Mouse (Mus musculus): ENCODE measurements at regions not wholly inside any gene's neighbourhood (a gene's known extent, or its start where the extent isn't known, plus 50 kb on each side); places are given as distances from the start of the nearest gene placed in this dataset.

DNA sequence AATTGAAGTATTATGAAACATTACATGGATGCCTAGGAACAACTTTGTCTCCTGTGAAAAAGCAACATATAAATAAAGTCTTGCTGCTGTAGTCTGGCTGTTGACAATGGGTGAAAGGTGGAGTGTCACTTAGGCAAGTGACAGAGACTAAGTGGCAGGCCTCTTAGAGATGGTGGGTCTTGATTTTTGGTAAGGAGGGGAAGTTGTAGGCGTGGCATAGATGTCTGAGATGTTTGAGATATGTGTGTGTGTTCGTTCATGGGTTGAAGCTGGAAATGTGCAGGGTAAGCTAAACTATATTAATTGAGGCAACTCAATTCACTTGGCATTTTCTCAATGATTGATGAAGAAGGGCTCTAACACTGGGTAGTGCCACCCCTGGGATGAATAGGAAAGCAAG, 90.7 kb upstream of the Rasgrp1 start:
- TF ChIP-seq POLR2A (IDR thresholded peaks at IDR 0.05; ENCODE audit: low read depth, low read length): no peak
- TF ChIP-seq CTCF (IDR thresholded peaks at IDR 0.05; ENCODE audit: extremely low read depth, insufficient read length, insufficient replicate concordance, low read depth, low read length): no peak
- Histone ChIP-seq H3K4me3 (ENCODE audit: low read depth, low read length) (no peak overlapping the region), H3K27me3 (ENCODE audit: control insufficient read depth, insufficient read depth, low read length) (no peaks in the 10 kb centered on the region), H3K27ac (ENCODE audit: insufficient read depth, low read depth, low read length) (no peak overlapping the region), H3K4me1 (ENCODE audit: control insufficient read depth, insufficient read depth, insufficient read length, low read length) (no peaks in the 10 kb centered on the region), H3K36me3 (ENCODE audit: control insufficient read depth, insufficient read depth, low read length) (no peaks in the 10 kb centered on the region)
- 45% methylated on average over 2 of the region's 2 CpGs for WGBS

DNA sequence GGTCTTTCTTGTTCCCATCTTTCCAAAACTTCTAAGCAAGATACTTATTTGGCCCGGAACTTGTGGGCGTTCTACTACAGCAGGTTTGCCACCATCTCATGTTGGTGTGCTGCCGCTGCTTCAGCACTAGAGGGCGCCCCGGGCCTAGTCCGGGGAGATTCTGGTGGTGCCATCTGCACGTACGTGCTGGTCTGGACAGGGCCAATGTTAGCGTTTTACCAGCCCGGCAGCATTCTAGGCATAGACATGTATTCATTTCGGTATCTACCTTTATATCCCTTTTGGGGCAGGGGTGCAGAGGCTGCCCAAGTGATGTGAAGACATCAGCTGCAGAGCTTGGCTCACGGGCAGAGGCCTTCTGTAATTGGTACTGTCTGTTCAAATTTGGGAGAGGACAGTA, 95.3 kb upstream of the Rasgrp1 start:
- TF ChIP-seq POLR2A (IDR thresholded peaks at IDR 0.05; ENCODE audit: low read depth, low read length) (no peak), CTCF (IDR thresholded peaks at IDR 0.05; ENCODE audit: extremely low read depth, insufficient read length, insufficient replicate concordance, low read depth, low read length) (no peak)
- no peak overlapping the region for H3K4me3 ChIP-seq (ENCODE audit: low read depth, low read length)
- WGBS: 84% methylated on average over 12 of the region's 12 CpGs
- 0 out of 2 replicates have a peak overlapping the region, but pooled peaks have one; percentile 22 for H3K27ac ChIP-seq (ENCODE audit: insufficient read depth, low read depth, low read length)
- no peaks in the 10 kb centered on the region for H3K36me3 ChIP-seq (ENCODE audit: control insufficient read depth, insufficient read depth, low read length)
- no peaks in the 10 kb centered on the region for H3K4me1 ChIP-seq (ENCODE audit: control insufficient read depth, insufficient read depth, insufficient read length, low read length)
- H3K27me3 ChIP-seq (ENCODE audit: control insufficient read depth, insufficient read depth, low read length): no peaks in the 10 kb centered on the region

DNA sequence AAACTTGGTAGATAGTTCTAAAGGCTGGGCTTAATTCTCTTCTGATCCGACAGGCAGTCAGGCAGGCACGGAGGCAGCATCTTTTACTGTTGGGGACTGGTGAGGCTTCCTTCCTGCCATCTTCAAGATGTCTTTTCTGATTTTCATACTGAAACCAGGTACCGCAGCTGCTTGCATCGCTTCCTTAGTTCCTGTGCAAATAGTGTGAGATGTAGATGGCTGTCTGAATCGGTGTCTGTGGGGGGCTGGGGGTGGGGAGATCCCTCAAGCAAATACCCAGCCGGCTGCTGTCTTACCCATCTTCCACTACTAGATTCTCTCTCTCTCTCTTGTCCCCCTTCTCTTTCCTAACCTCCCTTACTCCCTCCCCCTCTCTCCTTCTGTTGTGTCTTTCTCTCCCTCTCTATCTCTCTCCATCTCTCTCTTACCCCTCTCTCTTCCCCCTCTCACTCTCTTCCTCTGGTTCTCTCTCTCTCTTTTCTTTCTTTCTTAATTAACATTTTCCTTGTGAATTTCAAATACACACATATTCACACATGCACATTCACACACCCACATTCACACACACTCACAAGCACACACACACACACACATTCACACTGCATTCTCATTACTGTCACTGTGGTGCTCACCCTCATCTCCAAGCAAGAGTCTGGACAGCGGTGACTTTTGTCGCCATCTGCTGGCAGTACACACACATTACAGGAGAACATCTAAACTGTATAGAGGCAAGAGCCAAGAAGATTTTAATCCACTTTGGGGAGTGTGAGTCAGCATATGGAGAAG, 96.0 kb upstream of the Rasgrp1 start:
- Histone ChIP-seq H3K4me3 (ENCODE audit: low read depth, low read length) (no peak overlapping the region), H3K4me1 (ENCODE audit: control insufficient read depth, insufficient read depth, insufficient read length, low read length) (no peaks in the 10 kb centered on the region), H3K27me3 (ENCODE audit: control insufficient read depth, insufficient read depth, low read length) (no peaks in the 10 kb centered on the region), H3K27ac (ENCODE audit: insufficient read depth, low read depth, low read length) (0 out of 2 replicates have a peak overlapping the region, but pooled peaks have one; percentile 22), H3K36me3 (ENCODE audit: control insufficient read depth, insufficient read depth, low read length) (no peaks in the 10 kb centered on the region)
- TF ChIP-seq CTCF (IDR thresholded peaks at IDR 0.05; ENCODE audit: extremely low read depth, insufficient read length, insufficient replicate concordance, low read depth, low read length) (peak; percentile 72; the same call in 1 of the 2 replicates), POLR2A (IDR thresholded peaks at IDR 0.05; ENCODE audit: low read depth, low read length) (no peak)
- WGBS: 52% methylated on average over 8 of the region's 8 CpGs

DNA sequence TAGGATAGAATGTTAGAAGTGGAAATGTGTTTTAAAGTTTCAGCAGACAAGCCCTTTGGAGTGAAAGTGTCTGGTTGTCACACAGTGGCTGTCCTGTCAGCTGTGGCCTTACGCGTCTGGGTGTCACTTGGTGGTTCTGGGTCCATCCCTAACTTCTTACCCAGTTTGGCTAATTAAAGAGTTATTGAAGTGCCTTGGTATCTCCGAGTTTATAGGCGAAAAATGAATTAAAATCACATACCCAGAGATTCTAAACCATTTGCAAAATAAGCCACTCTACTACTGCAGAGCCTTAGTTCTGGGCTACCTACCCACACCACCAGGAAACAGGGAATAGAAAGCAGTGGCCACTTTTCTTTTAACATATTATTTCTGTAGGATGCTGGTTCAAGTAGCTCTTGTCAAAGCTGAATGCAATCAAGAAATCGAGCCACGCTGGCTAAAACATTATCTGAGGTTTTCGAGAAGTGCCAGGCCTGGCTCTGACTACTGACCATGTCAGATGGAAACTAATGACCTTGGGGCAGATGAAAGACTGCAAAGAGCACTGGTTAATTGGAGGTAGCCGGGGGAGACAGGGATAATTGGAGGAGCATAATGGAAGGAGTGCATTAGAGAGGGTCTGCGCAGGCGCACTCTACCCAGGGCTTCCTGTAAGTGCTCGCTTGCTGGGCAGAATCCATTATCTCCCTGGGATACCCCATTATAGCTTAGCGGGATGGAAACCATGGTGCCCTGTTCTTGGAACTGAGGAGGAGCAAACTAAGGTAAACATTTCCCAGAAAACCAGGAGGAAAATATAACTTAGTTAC, 96.8 kb upstream of the Rasgrp1 start:
- no peak overlapping the region for H3K27ac ChIP-seq (ENCODE audit: insufficient read depth, low read depth, low read length)
- H3K4me1 ChIP-seq (ENCODE audit: control insufficient read depth, insufficient read depth, insufficient read length, low read length): no peaks in the 10 kb centered on the region
- 73% methylated on average over 12 of the region's 12 CpGs for WGBS
- no peak overlapping the region for H3K4me3 ChIP-seq (ENCODE audit: low read depth, low read length)
- TF ChIP-seq CTCF (IDR thresholded peaks at IDR 0.05; ENCODE audit: extremely low read depth, insufficient read length, insufficient replicate concordance, low read depth, low read length): no peak
- no peaks in the 10 kb centered on the region for H3K27me3 ChIP-seq (ENCODE audit: control insufficient read depth, insufficient read depth, low read length)
- no peaks in the 10 kb centered on the region for H3K36me3 ChIP-seq (ENCODE audit: control insufficient read depth, insufficient read depth, low read length)

DNA sequence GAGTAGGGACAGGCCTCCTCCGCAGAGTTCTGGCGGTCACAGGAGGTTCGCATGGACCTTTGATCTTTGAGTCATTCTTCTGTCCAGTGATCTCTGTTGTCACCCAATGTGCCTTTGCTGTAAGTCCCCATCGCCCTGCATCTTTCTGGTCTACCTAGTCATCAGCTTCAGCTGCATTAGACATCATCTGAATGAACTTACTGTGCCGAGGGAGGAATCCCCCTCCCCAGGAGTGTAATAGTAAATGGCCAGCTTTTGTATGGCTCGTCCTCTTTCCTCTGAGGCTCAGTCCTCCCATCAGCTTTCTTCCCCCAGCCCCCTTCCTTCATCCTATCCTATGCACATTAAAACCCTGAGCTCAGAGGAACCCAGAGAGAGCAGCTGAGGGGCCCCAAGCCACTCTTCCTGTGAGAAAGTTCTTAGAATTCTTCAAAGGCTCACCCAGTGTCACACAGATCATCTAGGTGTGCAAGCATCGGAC, 98.0 kb upstream of the Rasgrp1 start:
- WGBS: 68% methylated on average over 7 of the region's 7 CpGs
- no peaks in the 10 kb centered on the region for H3K27me3 ChIP-seq (ENCODE audit: control insufficient read depth, insufficient read depth, low read length)
- H3K27ac ChIP-seq (ENCODE audit: insufficient read depth, low read depth, low read length): no peak overlapping the region
- no peak for TF ChIP-seq CTCF (IDR thresholded peaks at IDR 0.05; ENCODE audit: extremely low read depth, insufficient read length, insufficient replicate concordance, low read depth, low read length)
- TF ChIP-seq POLR2A (IDR thresholded peaks at IDR 0.05; ENCODE audit: low read depth, low read length): no peak
- H3K4me3 ChIP-seq (ENCODE audit: low read depth, low read length): no peak overlapping the region
- no peaks in the 10 kb centered on the region for H3K36me3 ChIP-seq (ENCODE audit: control insufficient read depth, insufficient read depth, low read length)
- no peaks in the 10 kb centered on the region for H3K4me1 ChIP-seq (ENCODE audit: control insufficient read depth, insufficient read depth, insufficient read length, low read length)

DNA sequence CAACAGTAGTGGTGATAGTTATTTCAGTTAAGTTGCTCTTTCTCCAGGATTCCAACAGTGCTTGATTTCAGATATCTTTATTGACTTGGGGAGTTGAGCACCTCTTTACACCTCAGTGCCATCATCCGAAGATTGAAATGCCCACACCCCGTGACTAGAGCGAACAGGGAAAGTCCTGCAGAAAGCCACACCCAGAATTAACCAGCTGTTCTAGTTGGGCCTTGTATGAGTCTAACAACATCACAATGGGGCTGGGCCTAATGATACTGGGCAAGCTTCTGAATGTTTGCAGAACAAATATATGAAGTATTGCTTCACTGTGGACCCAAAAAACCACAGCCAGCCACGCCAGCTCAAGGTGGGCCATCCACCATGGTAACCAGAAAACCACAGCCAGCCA, 100.1 kb upstream of the Rasgrp1 start:
- H3K36me3 ChIP-seq (ENCODE audit: control insufficient read depth, insufficient read depth, low read length): no peaks in the 10 kb centered on the region
- TF ChIP-seq CTCF (IDR thresholded peaks at IDR 0.05; ENCODE audit: extremely low read depth, insufficient read length, insufficient replicate concordance, low read depth, low read length): no peak
- no peak for TF ChIP-seq POLR2A (IDR thresholded peaks at IDR 0.05; ENCODE audit: low read depth, low read length)
- H3K27me3 ChIP-seq (ENCODE audit: control insufficient read depth, insufficient read depth, low read length): no peaks in the 10 kb centered on the region
- WGBS: 32% methylated on average over 4 of the region's 4 CpGs
- no peaks in the 10 kb centered on the region for H3K4me1 ChIP-seq (ENCODE audit: control insufficient read depth, insufficient read depth, insufficient read length, low read length)
- no peak overlapping the region for H3K4me3 ChIP-seq (ENCODE audit: low read depth, low read length)
- H3K27ac ChIP-seq (ENCODE audit: insufficient read depth, low read depth, low read length): no peak overlapping the region

DNA sequence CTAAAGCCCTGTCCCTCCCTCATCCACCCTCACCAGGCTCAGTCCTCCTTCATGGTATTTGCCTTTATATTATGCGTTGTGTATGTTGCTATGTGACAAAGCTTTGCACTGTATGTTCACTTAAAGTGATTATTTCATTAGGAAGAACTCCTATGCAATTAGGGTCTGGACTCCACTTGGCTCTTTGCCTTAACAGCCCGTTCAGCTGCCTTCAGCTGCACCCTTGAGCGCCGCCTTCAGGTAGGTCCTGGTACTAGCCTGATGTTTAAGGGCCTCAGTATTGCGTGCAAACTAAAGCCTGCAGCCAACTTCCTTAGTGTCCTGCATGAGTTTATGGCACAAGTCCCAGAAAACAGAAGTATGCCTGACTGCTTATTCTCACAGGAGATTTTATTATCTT, 101.9 kb upstream of the Rasgrp1 start:
- Histone ChIP-seq H3K27me3 (ENCODE audit: control insufficient read depth, insufficient read depth, low read length) (no peaks in the 10 kb centered on the region), H3K4me1 (ENCODE audit: control insufficient read depth, insufficient read depth, insufficient read length, low read length) (no peaks in the 10 kb centered on the region), H3K36me3 (ENCODE audit: control insufficient read depth, insufficient read depth, low read length) (no peaks in the 10 kb centered on the region), H3K27ac (ENCODE audit: insufficient read depth, low read depth, low read length) (no peak overlapping the region), H3K4me3 (ENCODE audit: low read depth, low read length) (no peak overlapping the region)
- TF ChIP-seq CTCF (IDR thresholded peaks at IDR 0.05; ENCODE audit: extremely low read depth, insufficient read length, insufficient replicate concordance, low read depth, low read length): peak; percentile 48; the same call in 1 of the 2 replicates
- no peak for TF ChIP-seq POLR2A (IDR thresholded peaks at IDR 0.05; ENCODE audit: low read depth, low read length)
- WGBS: 28% methylated on average over 5 of the region's 5 CpGs

Measured in small intestine, adult 2 months (tissue).